Mouse (Mus musculus) kidney, adult 8-10 months (tissue): Measurements from ENCODE around the gene Ttll1.
"Not testable (repeated sequence)": the region's sequence is repeated elsewhere in the genome, so short reads cannot be mapped to it uniquely, and the experiment has no call there.

ENCODE experiments used
- DNase-seq, 2 experiments: peaks; one replicate each; pipeline ENCODE4 v3.0.0; 2022

Ttll1 gene

DNA sequence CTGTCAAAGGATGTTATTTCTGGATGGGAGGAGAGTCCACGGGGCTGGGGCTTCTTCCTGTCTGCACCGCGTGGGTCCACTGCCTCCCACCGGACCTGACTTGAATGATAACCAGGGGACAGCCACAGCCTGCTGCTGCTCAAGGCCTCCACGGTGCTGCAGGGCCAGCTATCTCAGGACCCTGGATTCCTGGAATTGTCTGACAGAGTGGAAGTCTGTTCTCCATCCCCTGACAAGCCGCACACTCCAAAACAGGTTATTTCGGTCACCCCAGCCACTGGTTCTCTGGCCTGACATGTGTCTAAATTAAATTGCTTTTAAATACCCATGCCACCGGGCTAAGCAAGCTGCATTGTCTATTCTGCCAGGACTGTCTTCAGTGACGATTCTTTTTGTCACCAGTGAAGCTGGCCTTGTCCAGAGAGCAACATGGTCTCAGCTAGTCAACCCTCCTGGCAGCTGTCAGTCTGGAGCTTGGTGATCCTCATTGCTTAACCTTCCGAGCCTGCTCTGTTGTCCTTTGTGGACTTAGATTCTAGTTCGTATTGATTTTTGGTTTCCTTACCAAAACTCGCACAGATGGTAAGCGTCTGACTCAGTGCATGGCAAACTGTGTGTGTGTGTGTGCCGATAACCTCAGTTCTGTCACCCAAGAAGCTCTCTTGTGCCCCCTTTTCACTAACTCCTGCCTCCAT is 13.1 kb upstream of the Ttll1 start:
- DNase-seq: no peak

GRCm38 (mm10) chr15:83523196-83523595 is 12.5 kb upstream of the Ttll1 start:
- no peak for DNase-seq

- DNase-seq: no peak
These were observed 10.2 kb upstream of the Ttll1 start for GRCm38 (mm10) chr15:83520861-83521382.

- peak; percentile 74 for DNase-seq
These were observed 7.7 kb upstream of the Ttll1 start for GRCm38 (mm10) chr15:83518215-83519048.

DNA sequence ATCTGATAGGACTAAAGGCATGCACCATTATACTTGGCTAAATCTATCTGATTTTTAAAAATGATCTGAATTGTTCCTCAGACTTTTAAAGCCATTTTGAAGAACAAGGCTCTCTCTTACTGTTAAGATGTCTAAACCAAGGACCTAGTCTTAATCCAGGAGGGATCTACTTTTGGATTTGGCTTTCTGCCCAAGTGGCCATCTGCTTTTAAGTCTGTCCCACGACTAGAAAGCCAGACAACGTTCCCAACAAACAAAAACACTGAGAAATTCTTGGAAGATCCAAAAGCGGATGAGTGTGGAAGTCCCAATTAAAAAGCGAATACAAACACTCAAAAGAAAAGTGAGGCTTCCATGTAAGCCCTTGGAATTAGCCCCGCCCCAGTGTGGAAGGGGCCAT is 4.3 kb upstream of the Ttll1 start:
- DNase-seq: no peak

- DNase-seq: no peak
These were observed 2.0 kb upstream of the Ttll1 start for GRCm38 (mm10) chr15:83512489-83513281.

DNA sequence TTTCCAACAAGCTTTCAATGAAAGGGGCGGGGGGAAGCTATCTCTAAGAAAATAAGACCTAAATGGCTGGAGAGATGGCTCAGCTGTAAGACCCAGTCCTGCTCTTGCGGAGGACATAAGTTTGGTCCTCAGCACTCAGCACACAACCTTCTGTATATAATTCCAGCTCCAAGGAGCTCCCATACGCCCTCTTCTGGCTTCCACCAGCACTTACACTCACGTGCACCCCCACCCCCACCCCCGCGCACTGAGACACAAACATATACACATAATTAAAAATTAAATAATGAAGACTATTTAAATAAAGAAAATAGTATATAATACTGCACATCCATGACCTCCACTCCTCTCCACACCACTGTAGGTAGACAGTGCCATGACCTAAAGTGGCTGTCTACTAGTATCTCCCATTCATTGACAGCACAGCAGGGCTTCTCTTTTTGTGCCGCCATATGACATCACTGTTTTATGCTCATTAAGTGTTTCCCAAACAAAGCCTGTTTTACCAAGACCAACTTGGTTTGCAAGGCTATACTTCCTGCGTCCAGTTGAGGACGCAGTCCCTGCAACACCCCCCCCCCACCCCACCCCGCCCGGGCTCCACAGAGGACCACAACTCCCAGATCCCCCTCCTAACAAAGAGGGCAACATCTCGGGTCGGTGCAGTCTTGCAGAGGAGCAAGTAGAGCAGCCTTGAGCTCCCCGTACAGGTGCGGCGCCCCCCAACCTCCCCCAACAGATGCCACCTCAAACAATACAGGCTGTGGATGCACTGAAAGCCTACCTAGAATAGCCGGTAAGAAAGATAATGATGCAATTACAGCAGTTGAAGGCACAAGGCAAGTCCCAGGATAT is 516 bp downstream of the Ttll1 start:
- no peak for DNase-seq

GRCm38 (mm10) chr15:83501483-83501882 is 9.2 kb downstream of the Ttll1 start:
- not testable (repeated sequence) for DNase-seq

- peak in 1 of 2 experiments; percentile 65 for DNase-seq
These were observed 10.3 kb downstream of the Ttll1 start for GRCm38 (mm10) chr15:83500352-83500751.

DNA sequence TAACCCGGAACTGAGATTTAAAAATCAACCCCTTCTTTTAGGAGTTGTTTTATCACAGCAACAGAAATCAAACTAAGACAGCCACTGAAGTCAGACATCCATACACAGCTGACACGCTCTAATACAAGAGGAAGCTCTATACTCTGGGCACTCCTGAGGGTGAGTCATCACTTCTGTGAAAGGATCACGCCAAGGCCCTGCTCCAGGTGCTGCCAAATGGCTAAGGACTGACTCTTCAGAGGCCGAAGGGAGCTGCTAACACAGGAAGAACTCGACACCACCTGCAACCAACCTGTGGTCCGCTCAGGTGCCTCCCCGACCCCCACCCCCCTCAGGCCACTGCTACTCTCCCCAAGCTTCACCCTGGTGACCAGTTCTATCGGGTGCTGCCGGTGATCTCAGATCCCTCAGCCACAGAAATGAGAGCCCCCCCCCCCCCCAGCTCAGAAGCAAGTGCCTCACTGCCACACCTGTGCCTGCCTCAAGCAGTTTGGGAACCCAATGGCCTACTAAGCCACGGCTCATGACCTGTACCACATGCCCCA is 11.4 kb downstream of the Ttll1 start:
- no peak for DNase-seq

- no peak for DNase-seq
These were observed 13.4 kb downstream of the Ttll1 start for GRCm38 (mm10) chr15:83497299-83497698.

DNA sequence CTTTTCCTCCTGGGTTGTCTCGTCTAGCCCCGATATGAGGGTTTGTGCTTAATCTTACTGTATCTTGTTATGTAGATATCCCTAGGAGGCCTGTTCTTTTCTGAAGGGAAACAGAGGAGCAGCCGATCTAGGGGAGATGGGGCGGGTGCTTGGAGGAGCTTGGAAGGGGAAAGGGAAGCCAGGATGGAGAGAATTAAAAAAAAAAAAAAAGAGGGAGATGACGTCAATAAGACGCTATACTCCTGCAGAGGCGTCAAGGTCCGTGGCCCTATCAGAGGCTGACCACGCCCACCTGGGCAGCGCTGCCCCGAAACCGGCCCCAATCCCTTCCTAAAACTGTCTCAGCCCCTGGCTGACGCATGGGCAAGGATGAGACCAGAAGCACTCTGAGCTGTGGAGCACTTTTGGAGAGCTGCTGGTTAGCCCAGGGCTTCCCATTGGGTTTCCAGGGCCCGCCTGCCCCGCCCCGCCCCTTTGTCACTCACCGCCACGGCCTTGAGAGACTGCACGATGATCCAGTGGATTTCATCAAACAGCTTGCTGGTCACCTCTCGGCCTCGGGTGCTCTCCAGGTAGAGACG is 14.8 kb downstream of the Ttll1 start:
- no peak for DNase-seq

DNA sequence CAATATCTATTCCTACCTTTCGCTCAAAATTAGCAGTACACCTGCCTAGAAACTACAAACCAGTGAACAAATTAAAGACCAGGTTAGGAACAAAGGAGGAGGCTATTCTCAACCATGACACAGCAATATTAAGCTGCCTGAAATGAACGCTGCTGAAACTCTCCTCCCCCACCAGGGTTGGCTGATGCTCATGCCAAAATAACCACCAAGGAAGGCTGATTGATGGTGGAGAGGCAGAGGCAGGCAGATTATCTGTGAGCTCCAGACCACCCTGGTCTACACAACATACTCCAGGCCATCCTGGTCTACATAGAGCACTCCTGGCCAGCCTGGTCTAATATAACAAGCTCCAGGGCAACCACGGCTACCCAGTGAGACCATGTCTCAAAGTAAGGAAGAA is 15.5 kb downstream of the Ttll1 start:
- DNase-seq: no peak

DNA sequence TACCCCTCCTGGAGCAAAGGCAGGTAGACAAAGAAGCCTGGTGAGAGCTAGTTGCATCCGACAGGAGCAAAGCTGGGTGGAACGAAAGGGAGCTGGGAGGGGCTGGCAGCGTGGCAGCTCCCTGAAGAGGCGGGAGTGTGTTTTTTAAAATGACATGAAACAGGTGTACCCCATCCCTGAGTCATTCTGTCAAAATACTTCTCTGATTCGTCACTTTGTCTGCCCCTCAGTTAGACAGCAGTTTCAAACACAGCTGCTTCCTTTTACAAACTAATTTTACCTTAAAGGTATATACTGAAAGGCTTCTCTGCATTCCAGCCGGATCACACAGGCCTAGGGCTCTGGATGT is 16.1 kb downstream of the Ttll1 start:
- no peak for DNase-seq

DNA sequence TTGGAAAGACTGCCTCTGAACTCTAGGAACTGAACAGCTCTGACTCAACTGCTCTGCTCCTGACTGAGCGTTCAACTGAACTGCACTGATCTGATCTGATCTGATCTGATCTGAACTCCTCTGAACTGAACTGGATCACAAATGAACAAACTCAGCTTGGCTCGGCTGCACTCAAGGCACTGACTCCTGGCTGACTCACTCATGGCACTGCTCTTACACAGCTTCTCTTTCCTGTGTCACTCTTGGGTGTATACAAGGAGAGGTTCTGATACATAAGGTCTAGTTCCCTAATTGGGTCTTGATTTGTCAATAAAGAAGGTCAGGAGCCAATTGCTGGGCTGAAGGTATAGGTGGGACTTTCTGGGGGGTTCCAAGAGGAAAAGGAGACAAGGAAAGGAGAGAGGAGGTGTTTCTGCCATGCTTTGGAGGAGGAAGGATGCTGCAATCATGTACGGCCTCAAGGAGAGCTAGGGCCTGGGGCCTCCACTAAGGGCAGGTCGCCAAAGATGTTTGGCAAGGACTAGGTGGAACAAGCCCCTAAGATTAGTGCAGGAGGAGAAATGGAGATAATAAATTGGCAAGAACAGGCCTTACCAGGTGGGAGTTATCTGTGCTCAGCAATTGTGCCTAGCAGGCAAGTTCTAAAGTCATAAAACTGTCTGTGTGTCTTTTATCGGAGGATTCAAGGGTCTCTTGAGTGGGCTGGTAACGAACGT is 16.7 kb downstream of the Ttll1 start:
- DNase-seq: no peak

GRCm38 (mm10) chr15:83491891-83492290 is 18.8 kb downstream of the Ttll1 start:
- DNase-seq: no peak

- DNase-seq: no peak
These were observed 21.2 kb downstream of the Ttll1 start for GRCm38 (mm10) chr15:83489471-83489870.

DNA sequence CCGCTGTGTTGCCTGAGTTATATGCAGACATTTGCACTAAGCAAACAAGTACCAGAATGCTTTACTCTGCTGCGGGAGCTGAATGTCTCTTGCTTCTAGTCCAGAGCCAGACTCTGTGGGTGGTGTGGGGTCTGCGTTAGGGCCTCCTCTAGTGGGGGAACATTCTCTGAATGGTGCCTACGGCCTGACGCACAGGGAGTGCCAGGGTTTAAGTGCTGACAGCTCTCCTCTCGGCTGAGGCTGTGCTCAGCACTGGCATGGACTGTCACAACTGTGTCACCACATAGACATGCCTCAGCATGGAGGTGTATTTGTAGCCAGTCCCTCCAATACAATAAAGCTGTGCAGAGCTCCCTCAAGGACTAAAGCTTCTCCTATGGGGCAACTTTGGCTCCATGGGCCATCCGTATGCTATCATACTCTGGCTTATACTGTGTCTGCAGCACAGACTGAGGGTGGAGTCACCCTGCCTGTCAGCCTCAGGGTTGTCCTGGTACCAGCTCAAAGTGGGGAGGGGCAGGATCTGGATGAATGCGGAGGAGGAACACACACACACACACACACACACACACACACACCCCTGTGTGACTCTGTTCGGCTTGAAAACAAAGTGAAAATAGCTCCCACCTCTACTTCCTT is 23.1 kb downstream of the Ttll1 start:
- DNase-seq: no peak

DNA sequence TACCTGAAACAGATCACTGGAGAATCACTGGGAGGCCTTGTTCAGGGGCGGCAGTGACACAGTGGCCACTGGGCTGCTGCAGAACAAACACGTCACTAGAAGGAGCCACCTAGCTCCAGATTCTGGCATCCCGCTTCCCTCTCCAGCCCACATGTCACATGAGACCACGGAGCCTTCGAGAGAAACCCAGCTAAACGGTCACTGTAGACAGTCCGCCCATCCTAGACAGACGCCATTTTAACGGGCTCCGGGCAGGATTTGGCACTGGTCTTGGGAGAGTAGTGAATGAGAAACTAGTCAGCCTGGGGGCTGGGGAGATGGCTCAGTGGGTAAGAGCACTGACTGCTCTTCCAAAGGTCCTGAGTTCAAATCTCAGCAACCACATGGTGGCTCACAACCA is 26.4 kb downstream of the Ttll1 start:
- no peak for DNase-seq

- DNase-seq: peak in 1 of 2 experiments; percentile 42
These were observed 27.2 kb downstream of the Ttll1 start for GRCm38 (mm10) chr15:83483482-83483881.
